Mouse (Mus musculus): ENCODE data around the gene Gm14391. TPM values are rescaled to one million over a fixed set of nuclear protein-coding genes. Genes with fewer than 3 reads are reported as not detected.

Gm14391 gene
- total RNA-seq (2023; ENCODE audit: inconsistent age) = 7.9 to 11.6 TPM (median 10.7 TPM) in 4 replicates

DNA sequence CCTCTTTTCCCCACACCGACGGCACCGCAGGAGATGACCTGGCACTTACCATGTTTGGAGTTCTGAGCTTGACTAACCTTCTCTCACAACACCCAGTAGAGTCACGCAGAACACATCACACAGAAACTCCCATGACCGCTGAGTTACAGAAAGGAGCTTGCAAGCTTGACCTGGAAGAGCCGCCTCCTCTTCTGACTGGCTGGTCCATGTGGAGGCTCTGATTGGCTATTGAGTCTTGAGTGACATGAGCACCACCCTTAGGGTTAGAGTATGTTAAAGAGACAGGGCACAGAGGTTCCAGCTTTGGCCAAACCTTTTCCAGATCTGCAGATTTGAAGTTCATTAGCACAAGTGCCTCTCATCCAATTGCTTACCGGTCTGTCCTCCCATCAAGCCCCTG is at the start of gene Gm14391:
Gene Gm14391, minus strand, starts transcription at position 186 of the 400 bp plus-strand sequence.

DNA sequence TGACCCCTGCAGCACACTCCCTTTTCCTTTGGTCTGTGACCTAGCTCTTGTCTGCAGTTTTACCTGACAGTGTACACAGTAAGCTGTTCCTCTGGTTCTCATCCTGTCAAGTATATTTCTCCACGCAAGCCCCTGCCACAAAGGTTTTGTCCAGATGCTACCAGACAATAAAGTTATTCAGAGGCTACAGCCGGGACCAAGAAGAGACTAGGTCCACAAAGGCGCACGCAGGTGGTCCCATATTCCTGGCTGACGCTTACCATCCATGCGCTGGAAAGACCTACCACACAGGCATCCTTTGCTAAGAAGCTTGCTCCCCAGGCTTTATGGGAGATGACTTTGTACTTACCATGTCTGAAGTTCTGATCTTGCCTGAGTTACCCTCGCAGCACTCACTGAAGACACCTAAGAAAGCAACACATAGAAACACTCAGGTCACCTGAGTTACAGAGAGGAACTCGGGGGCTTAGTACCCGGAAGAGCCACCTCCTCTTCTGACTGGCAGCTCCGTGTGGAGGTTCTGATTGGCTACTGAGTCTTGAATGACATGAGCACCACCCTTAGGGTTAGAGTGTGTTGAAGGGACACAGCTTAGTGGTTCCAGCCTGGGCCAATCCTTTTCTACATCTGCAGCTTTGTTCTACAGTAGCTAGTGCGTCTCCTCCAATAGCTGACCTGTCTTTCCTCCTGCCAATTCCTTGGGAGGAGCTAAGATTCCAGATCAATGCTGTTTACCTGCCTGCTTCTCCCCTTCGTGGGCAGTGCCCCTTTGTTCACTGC is 31.1 kb downstream of the Gm14391 start, which contains the start of gene Gm14443:
Gene Gm14443, minus strand, starts transcription at position 471 of the 780 bp plus-strand sequence.

DNA sequence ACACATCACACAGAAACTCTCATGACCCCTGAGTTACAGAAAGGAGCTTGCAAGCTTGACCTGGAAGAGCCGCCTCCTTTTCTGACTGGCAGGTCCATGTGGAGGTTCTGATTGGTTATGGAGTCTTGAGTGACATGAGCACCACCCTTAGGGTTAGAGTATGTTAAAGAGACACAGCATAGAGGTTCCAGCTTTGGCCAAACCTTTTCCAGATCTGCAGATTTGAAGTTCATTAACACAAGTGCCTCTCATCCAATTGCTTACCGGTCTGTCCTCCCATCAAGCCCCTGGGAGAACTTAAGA is 64.8 kb downstream of the Gm14391 start, which contains the start of gene Gm14399:
Gene Gm14399, minus strand, starts transcription at position 20 of the 303 bp plus-strand sequence.

Other genes with a start within 250 kb of the Gm14391 start
- not detected in 4 replicates for gene Gm14444, start 196.7 kb downstream of the Gm14391 start, total RNA-seq (2023; ENCODE audit: inconsistent age)
- not detected in 4 replicates for gene Gm14393, start 139.1 kb downstream of the Gm14391 start, total RNA-seq (2023; ENCODE audit: inconsistent age)
- 1.1 to 4.9 TPM (median 1.9 TPM) in 4 replicates for gene Gm14399, start 64.9 kb downstream of the Gm14391 start, total RNA-seq (2023; ENCODE audit: inconsistent age)
- gene Gm14443, start 31.0 kb downstream of the Gm14391 start, total RNA-seq (2023; ENCODE audit: inconsistent age) = not detected in 4 replicates
- gene Gm14440, start 68.2 kb upstream of the Gm14391 start, total RNA-seq (2023; ENCODE audit: inconsistent age) = 1.9 to 2.9 TPM in 2 of 4 replicates, not detected in the others
- 5.0 to 6.7 TPM (median 5.8 TPM) in 4 replicates for gene Gm4631, start 131.3 kb upstream of the Gm14391 start, total RNA-seq (2023; ENCODE audit: inconsistent age)
- gene Zfp968, start 165.5 kb upstream of the Gm14391 start, total RNA-seq (2023; ENCODE audit: inconsistent age) = 1.3 to 1.9 TPM (median 1.4 TPM) in 4 replicates
- 0.97 to 3.7 TPM (median 2.9 TPM) in 3 of 4 replicates, not detected in the other for gene Gm4724, start 228.9 kb upstream of the Gm14391 start, total RNA-seq (2023; ENCODE audit: inconsistent age)